Mouse (Mus musculus) embryonic facial prominence, embryonic 15.5 days (tissue): ENCODE results near the gene Emp2. TPM values are rescaled to one million over a fixed set of nuclear protein-coding genes. Genes with fewer than 3 reads are reported as not detected.
"Not testable (repeated sequence)": the region's sequence is repeated elsewhere in the genome, so short reads cannot be mapped to it uniquely, and the experiment has no call there.

Experiments
- ATAC-seq: fragments of 200-750 bp; cut with Nextera tagmentation; 2 replicates; pipeline ENCODE4 v1.8.0; 2017; ENCODE audit warnings: low read depth, moderate TSS enrichment; ENCODE audit not compliant: insufficient number of reproducible peaks, low FRiP score, low TSS enrichment
- H3K27ac ChIP-seq: fragments of 300-500 bp; sonication (generic); replicated peaks from 2 replicates; pipeline ENCODE4 v1.5.1; 2015; ENCODE audit warnings: mild to moderate bottlenecking, inconsistent platforms
- H3K27me3 ChIP-seq: fragments of 300-500 bp; sonication (generic); 2 replicates; pipeline ENCODE4 v1.6.1; 2015; ENCODE audit warnings: inconsistent platforms
- H3K36me3 ChIP-seq: fragments of 300-500 bp; sonication (generic); 2 replicates; pipeline ENCODE4 v1.6.1; 2015; ENCODE audit warnings: mild to moderate bottlenecking, inconsistent platforms
- H3K4me1 ChIP-seq: fragments of 300-500 bp; sonication (generic); 2 replicates; pipeline ENCODE4 v1.6.1; 2015; ENCODE audit warnings: inconsistent platforms
- H3K4me2 ChIP-seq: fragments of 300-500 bp; sonication (generic); replicated peaks from 2 replicates; pipeline ENCODE4 v1.6.1; 2015; ENCODE audit warnings: mild to moderate bottlenecking, inconsistent platforms
- H3K4me3 ChIP-seq: fragments of 300-500 bp; sonication (generic); replicated peaks from 2 replicates; pipeline ENCODE4 v1.5.1; 2015; ENCODE audit warnings: mild to moderate bottlenecking, inconsistent platforms
- H3K9ac ChIP-seq: fragments of 300-500 bp; sonication (generic); 2 replicates; pipeline ENCODE4 v1.6.1; 2015; ENCODE audit warnings: inconsistent platforms
- H3K9me3 ChIP-seq: fragments of 300-500 bp; sonication (generic); replicated peaks from 2 replicates; pipeline ENCODE4 v1.6.1; 2016; ENCODE audit warnings: inconsistent platforms
- WGBS: fragments of 180-500 bp; shearing (Covaris S2); methylation state at CpG from one replicate; pipeline ENCODE4 v1.1.7; 2015; 5-methylcytosine and 5-hydroxymethylcytosine counted together
- polyA plus RNA-seq: library from polyadenylated mRNA; unstranded; fragments of >200 nt; fragmentation: Nextera tagmentation; extraction: Ambion mirVana; gene quantifications from 2 replicates; pipeline ENCODE4 v1.2.1, GENCODE M21; 2015

Emp2 gene
- polyA plus RNA-seq, 1 experiment from 2014 or later = 79.5 TPM

DNA sequence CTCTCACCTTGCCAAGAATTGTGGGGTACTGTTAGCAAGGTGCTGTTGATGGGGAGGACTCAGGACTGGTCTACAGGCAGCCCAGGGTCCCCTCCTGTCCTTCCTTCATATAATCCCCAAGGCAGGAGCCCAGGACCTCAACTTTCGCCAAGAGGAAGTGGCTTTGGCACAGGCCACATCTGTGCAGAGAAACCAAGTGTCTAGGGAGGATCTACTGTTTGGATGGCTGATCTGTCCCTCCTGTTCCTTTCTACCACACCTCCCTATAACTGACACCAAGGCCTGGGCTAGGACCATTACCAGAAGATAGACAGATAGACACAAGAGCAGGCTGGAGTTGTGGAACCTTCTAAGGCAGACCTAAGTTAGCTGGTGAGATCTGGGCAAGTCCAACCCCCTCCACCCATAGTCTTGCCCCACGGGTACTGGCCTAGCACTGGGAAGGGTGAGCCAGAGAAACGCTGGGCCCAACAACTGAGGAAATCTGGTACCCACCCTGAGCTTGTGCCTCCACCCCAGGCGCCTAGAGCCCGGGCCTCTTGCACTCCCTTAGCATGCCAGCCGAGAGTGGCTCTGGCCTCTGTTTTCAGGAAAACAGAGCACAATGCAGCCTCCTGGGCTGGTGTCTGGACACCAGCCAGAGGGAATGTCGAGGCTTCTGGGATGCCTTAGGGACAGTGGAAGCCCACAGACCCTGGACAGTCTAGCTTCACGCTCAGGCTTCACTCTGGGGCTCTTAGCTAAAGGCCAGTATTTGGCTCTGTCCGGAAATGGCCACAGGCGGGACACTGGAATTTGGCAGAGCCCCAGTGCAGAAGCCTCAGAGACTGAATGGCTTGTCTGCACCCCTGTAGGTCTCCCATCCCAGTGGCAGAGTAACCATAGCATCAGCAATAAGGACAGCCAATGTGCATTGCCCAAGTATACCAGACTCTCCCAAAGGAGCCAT is 15.8 kb downstream of the Emp2 start:
- H3K4me2 ChIP-seq = no peak overlapping the region
- WGBS = 81% methylated on average over 10 of the region's 10 CpGs
- ATAC-seq = no peak

DNA sequence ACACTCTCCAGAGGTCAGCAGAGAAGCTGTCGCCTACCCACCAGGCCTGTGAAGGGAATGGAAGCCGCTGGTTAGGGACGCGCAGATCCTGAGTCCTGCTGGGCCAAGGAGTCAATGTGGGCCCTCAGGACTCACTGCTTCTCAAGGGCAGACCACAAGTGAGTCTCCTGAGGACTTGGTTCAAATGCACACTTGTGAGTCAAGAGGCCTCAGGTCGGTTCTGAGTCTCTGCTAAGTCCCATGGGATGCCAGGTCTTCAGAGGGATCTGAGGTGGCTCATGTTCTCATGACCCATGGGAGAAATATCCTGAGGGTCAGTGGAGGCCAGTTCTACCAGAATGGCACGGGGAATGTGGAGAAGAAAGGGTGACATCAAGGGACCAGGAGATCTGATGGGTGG is 25.7 kb downstream of the Emp2 start:
- 84% methylated on average over 6 of the region's 6 CpGs for WGBS
- Histone ChIP-seq H3K27me3 (no peaks in the 10 kb centered on the region), H3K9ac (no peak overlapping the region), H3K4me3 (no peak overlapping the region), H3K27ac (no peak overlapping the region), H3K4me2 (no peak overlapping the region), H3K36me3 (peaks cover 15% of the 10 kb centered on the region), H3K9me3 (no peaks in the 10 kb centered on the region), H3K4me1 (0 out of 2 replicates have a peak, but pooled peaks cover 3% of the 10 kb centered on the region)
- no peak for ATAC-seq

More for the DNA sequence above, 15.8 kb downstream of the Emp2 start:
- H3K9ac ChIP-seq = no peak overlapping the region
- no peaks in the 10 kb centered on the region for H3K9me3 ChIP-seq
- no peak overlapping the region for H3K27ac ChIP-seq
- H3K36me3 ChIP-seq = no peaks in the 10 kb centered on the region
- no peaks in the 10 kb centered on the region for H3K4me1 ChIP-seq
- H3K27me3 ChIP-seq = no peaks in the 10 kb centered on the region
- no peak overlapping the region for H3K4me3 ChIP-seq

DNA sequence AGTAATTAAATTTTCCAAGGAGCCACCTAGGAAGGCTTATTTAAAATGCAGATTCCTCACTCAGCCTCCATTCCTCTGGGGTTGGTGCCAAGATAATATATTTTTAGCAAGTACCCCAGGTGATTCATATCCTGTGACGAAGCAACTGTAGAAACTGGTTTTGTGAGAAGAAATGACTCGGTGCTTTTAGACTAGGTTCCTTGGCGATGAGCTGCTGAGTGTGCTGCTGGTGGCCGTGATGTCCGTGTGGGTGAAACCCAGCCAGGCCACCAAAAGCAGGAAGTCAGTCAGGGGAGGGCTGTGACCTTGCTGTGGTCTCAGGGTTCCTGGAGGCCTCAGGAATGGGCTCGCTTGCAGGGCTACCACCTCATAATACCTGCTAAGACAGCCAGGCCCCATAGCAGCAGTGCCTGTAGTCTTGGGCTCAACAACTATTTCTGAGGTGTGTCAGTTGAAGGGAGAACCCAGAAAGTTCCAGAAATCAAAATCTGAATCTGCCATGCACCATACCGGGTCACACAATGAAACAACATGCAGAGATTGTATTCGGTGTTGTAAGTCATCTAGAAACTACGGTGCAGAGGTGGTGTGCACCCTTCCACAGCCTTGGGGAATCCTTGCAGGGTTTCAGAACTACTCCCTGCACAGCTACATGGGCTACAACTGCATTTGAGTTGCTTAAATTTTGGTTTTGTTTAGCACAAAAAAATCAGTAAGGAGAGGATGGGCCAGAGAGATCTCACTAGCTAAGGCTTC is 27.1 kb downstream of the Emp2 start:
- Histone ChIP-seq H3K36me3 (peaks cover 24% of the 10 kb centered on the region), H3K4me2 (no peak overlapping the region), H3K4me3 (no peak overlapping the region), H3K27me3 (no peaks in the 10 kb centered on the region), H3K9me3 (no peaks in the 10 kb centered on the region), H3K9ac (no peak overlapping the region), H3K4me1 (0 out of 2 replicates have a peak, but pooled peaks cover 3% of the 10 kb centered on the region), H3K27ac (no peak overlapping the region)
- 63% methylated on average over 9 of the region's 9 CpGs for WGBS
- ATAC-seq = no peak

DNA sequence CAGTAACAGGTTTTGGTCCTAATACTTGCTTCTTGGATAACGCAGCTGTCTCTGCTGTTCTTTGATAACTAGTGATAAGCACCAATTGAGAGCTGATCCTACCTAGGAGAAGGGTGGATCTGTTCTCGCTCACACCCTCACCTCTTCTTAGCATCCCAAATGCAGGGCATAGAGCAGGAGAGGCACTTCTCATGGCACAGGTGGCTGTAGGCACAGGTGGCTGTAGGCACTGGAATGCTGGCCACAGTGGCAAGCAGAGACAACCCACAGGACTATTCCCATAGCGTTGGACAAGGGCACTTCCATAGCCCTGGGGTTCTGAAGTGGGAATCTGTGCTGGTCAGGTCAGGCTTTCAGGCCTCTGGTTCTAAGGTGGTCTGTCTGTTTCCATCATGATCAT is 31.9 kb downstream of the Emp2 start:
- H3K27ac ChIP-seq = no peak overlapping the region
- H3K27me3 ChIP-seq = no peaks in the 10 kb centered on the region
- 0 out of 2 replicates have a peak, but pooled peaks cover 3% of the 10 kb centered on the region for H3K4me1 ChIP-seq
- H3K36me3 ChIP-seq = peaks cover 22% of the 10 kb centered on the region
- ATAC-seq = no peak
- 68% methylated on average over 3 of the region's 3 CpGs for WGBS
- H3K4me2 ChIP-seq = no peak overlapping the region
- no peak overlapping the region for H3K4me3 ChIP-seq
- no peak overlapping the region for H3K9ac ChIP-seq
- no peaks in the 10 kb centered on the region for H3K9me3 ChIP-seq

DNA sequence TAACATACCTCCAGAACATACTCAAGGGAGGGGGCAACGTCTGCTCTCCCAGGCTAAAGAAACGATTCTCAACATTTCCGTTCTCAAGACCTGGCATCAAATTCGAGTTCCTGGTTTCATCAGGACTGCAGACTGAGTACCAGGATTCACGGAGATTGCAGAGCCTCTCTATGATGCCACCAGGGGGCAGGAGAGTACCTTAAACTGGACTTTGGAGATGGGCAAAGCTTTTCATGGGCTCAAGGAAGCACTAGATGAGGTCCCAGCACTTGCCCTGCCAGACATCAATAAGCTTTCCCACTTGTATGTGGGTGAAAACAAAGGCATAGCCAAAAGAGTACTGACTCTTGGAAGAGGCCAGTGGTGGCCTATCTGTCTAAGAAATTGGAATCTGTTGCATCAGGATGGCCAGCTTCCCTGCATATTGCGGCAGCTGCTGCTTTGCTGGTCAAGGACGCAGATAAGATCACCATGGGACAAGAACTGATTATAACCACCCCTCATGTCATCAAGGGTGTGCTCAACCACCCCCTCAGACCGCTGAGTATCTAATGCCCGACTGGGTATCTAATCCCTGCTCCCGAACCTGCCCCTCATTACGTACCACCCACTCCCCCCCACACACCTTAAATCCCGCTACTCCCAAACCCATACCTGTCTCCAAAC is 33.3 kb downstream of the Emp2 start:
- H3K9ac ChIP-seq = no peak overlapping the region
- 51% methylated on average over 12 of the region's 12 CpGs for WGBS
- H3K9me3 ChIP-seq = no peaks in the 10 kb centered on the region
- no peak for ATAC-seq
- H3K4me3 ChIP-seq = no peak overlapping the region
- H3K4me1 ChIP-seq = no peaks in the 10 kb centered on the region
- peaks cover 21% of the 10 kb centered on the region for H3K36me3 ChIP-seq
- no peak overlapping the region for H3K27ac ChIP-seq
- H3K27me3 ChIP-seq = no peaks in the 10 kb centered on the region
- no peak overlapping the region for H3K4me2 ChIP-seq

DNA sequence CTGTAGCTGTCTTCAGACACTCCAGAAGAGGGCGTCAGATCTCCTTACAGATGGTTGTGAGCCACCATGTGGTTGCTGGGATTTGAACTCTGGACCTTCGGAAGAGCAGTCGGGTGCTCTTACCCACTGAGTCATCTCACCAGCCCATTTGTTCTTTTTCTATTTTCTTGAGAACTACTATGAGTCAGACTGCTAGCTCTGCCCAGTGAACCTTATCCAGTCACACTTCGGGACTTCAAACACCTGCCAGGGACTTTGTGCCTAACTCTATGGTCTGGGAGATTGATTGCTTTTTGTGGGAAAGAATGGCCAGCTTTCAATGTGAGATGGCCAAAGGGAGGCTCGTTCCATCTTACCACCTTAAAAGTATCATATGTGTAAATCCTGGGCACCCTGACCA is 37.0 kb downstream of the Emp2 start:
- not testable (repeated sequence) for H3K36me3 ChIP-seq, H3K4me1 ChIP-seq, H3K9me3 ChIP-seq, H3K9ac ChIP-seq, H3K4me3 ChIP-seq, ATAC-seq, H3K4me2 ChIP-seq, H3K27ac ChIP-seq, H3K27me3 ChIP-seq
- WGBS = 85% methylated on average over 5 of the region's 5 CpGs

DNA sequence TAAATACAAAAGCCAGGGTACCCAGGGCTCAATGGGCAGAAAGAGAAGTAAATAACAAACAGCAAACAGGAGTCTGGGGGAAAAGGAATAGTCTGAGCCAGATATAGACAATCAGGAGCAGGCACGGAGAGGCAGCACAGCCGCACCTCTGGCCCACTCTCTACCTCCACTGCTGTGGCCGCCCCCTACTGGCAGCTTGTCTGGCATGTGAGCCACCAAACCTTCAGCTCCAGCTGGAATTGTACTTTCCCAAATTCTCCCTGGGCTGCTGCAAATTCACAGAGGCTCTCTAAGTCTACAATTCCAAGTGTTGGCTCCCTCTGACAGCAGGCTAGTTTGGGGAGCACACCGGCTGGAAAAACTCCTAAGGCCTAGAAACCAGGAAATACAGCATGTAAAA is 39.3 kb downstream of the Emp2 start:
- H3K27ac ChIP-seq = no peak overlapping the region
- H3K27me3 ChIP-seq = no peaks in the 10 kb centered on the region
- H3K9me3 ChIP-seq = no peaks in the 10 kb centered on the region
- 77% methylated on average over 4 of the region's 4 CpGs for WGBS
- H3K4me2 ChIP-seq = no peak overlapping the region
- no peak for ATAC-seq
- H3K4me3 ChIP-seq = no peak overlapping the region
- H3K36me3 ChIP-seq = no peaks in the 10 kb centered on the region
- H3K9ac ChIP-seq = no peak overlapping the region
- no peaks in the 10 kb centered on the region for H3K4me1 ChIP-seq

DNA sequence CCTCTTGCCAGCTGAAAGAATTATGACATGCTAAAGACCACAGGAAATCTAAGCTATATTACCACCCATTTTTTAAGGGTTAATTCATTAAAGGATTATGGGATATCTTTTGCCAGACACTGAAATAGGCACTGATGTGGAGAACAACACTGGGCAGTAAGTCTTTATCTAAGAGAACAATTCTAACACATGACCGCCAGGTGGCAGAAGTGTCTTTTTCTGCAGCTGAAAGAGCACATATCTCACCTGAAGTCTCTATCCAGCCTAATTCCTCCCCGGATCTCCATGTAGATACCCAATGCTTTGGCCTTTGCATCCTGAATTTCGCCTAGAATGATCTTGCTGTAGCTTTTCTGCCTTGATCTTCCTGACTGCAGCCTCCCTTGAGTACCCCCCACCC is 41.5 kb downstream of the Emp2 start:
- Histone ChIP-seq H3K4me2 (no peak overlapping the region), H3K27me3 (no peaks in the 10 kb centered on the region), H3K4me3 (no peak overlapping the region), H3K36me3 (no peaks in the 10 kb centered on the region), H3K4me1 (no peaks in the 10 kb centered on the region), H3K9ac (no peak overlapping the region), H3K27ac (no peak overlapping the region), H3K9me3 (no peaks in the 10 kb centered on the region)
- ATAC-seq = no peak
- WGBS = 15% methylated on average over 3 of the region's 3 CpGs

DNA sequence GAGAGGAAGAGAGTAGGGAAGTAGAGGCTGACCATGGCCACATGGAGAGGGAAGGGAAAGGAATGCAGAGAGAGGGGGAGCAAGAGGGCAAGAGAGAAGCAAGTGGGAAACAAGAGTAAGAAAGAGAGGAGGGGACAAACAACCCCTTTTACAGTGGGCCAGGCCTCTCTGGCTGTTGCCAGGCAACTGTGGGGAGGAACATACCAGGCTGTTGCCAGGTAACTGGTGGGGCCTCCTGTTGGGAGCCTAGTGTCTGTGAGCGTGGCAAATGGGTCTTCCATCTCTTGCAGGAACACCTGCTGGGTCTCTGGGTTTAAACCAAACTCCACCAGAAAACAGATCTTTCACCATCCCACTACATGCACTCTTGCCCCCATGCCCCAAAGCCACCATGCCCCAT is 59.8 kb downstream of the Emp2 start:
- Histone ChIP-seq H3K4me1 (no peaks in the 10 kb centered on the region), H3K4me3 (no peak overlapping the region), H3K9ac (no peak overlapping the region), H3K27me3 (no peaks in the 10 kb centered on the region), H3K27ac (no peak overlapping the region), H3K4me2 (no peak overlapping the region), H3K9me3 (no peaks in the 10 kb centered on the region), H3K36me3 (no peaks in the 10 kb centered on the region)
- 50% methylated on average over 1 of the region's 1 CpGs for WGBS
- no peak for ATAC-seq

DNA sequence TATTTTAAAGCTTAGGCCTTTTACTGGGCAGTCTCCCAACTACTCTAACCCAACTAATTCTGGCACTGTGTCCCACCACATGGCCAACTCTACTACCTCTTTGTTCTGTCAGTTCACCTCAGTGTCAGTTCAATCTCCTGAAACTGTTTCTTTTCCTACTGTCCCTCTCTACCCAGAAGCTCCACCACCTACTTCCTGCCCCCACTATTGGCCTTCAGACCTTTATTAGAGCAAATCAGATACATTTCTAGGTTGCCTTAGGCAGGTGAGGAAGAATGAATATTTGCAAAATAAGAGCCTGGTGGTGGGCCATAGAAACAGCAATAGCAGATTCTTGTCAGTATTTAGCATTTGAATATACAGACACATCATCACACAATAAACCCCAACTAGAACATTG is 77.2 kb downstream of the Emp2 start:
- no peak overlapping the region for H3K4me3 ChIP-seq
- no peaks in the 10 kb centered on the region for H3K4me1 ChIP-seq
- H3K9me3 ChIP-seq = no peaks in the 10 kb centered on the region
- no peak overlapping the region for H3K27ac ChIP-seq
- H3K27me3 ChIP-seq = no peaks in the 10 kb centered on the region
- H3K4me2 ChIP-seq = no peak overlapping the region
- H3K9ac ChIP-seq = no peak overlapping the region
- H3K36me3 ChIP-seq = no peaks in the 10 kb centered on the region
- no peak for ATAC-seq
